Mouse (Mus musculus) naive thymus-derived CD4-positive, alpha-beta T cell, adult 2 months (primary cell): ENCODE measurements around the gene Tm9sf4.

Experiments used
- DNase-seq: peaks from one replicate; pipeline ENCODE4 v3.0.0-alpha.2; 2011; ENCODE audit warnings: low read depth

Gene Tm9sf4

DNA sequence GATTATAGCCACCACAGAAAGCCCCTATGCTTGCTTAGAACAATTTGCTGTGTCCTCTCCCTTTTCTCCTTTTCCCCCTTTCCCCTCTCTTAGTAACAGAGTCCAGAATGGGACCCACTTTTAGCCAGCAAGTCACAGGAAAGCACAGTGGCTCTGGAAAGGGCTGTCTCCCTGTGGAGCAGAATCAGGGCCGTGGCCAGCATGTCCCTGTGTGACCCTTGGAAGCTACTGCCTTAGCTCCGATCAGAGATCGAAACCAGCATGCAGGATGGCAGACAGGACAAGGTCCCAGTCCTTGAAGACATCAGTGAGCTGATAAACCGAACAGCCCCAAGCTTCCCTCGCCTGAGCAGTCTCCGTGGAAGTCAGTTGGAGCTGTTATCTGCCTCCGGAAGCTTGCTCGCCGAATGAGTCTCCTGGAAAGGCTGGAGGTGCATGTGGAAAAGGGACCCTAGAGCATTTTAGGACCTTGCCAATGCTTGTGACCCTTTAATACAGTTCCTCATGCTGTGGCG, 56.8 kb downstream of the Tm9sf4 start:
- DNase-seq: no peak

DNA sequence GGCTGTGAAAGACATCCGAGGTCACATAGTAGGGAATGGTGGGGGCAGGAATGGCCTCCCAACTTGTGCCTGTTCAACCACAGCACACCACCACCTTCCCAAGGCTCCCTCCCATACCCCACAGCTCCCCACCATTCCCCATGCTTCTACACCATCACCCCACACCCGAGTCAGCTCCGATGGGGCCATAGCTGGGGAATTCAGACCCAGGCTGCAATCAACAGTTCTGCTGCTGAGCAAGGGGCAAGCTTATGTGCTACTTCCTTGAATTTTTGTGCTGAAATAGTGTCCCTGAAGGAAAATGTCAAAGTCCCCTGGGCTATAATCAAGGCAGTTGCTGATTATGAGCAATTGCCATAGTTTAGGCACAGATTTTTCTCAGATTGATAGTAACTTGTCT, 57.4 kb downstream of the Tm9sf4 start:
- DNase-seq: no peak

GRCm38 (mm10) chr2:153221620-153222019, 60.5 kb downstream of the Tm9sf4 start:
- DNase-seq: no peak

GRCm38 (mm10) chr2:153222130-153222529, 61.0 kb downstream of the Tm9sf4 start:
- no peak for DNase-seq

DNA sequence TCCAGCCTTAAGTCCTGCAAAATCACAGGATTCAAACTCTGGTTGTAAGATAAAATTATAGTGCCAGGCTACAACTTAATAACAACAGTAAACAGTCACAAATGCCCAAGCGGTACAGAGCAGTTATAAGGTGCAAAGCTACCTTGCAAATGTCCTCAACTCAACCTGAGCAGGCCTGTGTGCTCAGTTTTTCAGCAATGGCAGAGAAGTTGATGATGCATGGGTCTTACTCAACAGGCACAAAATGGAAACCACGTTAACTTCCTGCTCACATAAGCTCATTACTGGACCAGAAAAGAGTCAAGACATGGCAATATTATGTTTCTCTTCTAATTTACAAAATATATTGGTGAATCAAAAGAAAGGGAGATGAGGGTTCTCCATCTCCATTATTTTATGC, 61.5 kb downstream of the Tm9sf4 start:
- no peak for DNase-seq

DNA sequence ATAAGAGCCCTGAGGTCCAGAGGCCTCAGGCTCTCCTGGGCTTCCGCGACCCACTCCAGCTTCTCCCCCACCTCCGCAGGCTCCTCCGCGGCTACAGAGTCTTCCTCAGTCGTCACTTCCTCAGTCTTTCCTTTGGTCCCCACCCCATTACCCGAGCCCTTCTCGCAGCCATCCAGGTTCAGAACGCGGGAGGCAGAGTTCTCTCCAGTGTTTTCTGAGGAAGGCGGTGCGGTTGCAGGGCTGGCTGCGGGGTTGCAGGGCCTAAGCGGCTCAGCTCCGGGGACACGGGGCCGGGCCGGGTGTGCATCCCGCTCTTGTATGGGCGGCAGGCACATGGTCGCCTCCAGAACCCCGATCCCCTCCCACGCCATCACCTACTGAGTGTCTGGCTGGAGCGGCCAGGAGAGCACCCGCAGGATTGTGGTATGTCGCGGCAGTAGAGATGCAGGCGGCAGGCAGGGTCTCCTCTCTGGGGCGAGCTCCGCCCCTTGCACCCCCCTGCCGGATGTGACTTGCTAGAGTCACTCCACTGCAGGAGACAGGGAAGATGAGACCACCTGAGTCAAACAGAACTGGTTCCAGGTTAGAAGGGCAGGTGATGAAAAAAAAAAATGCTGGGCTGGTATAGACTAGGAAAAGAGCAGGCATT, 64.0 kb downstream of the Tm9sf4 start, which contains the start of gene Tspyl3:
TSS of gene Tspyl3 (minus strand) at position 496 of the 649 bp plus-strand sequence.
- peak; percentile 70 for DNase-seq

DNA sequence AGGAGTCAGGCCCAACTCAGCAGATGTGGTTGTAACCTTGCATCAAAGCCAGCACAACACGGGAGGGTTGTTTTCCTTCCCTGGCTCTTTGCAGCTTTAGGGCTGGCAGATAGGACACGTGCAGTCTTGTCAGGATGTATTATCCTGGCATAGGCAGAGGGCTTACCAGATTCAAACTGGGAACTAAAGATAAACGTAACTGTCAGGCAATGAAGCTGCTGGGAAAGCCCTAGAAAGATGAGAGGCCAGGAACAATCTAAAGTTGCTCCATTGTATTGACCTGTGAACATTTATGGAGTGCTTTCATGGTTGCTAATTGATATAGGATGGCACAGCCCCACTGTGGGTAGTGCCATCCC, 64.5 kb downstream of the Tm9sf4 start:
- no peak for DNase-seq

GRCm38 (mm10) chr2:153227959-153228358, 66.9 kb downstream of the Tm9sf4 start:
- no peak for DNase-seq

DNA sequence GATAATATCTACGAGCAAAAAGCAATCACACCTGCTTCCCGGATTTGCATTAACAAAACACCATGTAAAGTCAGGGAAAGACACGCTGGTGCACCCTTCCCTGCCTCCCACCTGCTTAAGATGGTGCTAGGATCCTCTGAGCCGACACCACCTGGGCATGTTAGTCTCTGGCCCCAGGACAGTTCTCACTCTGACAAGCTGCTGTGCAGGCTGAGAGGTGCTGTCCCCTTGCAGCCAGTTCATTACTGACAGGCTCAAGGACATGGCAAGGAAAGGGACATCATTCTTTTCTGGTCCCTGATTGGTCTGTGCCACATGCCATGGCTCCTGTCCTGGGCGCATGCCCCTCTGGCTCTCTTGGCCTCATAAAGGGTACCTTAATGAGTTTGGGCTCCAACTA, 67.4 kb downstream of the Tm9sf4 start:
- DNase-seq: no peak

DNA sequence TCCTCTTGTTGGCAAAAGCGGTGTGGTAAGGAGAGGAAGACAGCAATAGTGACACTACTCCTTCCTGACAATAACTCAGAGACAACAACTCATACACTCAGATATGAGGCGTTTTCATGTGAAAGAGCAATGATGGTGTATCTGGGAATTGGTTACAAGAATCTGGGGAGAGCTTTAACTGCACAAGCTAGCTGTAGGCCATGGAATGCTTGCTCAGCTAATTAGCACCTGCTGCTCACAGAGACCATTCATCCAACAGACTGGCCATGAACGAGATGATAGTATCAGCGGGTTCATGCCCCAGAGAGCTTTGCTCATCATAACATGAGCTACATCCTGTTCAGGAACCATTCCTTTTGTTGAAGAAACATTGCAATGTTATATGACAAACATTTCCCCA, 76.1 kb downstream of the Tm9sf4 start:
- DNase-seq: no peak

DNA sequence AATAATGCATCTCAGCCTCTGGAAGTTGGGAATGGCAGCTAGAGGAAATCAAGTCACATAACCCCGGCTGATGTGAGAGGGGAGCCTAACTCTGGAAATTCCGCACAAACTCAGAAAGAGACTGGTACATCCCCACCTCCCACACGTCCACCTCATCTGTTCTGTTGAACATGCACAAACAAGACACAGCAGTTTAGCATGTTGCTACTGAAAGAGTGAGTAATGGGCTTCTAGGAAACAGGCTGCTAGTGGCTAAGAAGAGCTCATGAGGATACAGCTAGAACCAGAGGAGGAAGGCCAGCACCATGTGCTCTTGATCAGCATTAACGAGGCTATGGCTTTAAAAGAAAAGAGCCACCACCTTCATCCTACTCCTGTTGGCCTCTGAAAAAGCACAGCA, 76.8 kb downstream of the Tm9sf4 start:
- DNase-seq: no peak

DNA sequence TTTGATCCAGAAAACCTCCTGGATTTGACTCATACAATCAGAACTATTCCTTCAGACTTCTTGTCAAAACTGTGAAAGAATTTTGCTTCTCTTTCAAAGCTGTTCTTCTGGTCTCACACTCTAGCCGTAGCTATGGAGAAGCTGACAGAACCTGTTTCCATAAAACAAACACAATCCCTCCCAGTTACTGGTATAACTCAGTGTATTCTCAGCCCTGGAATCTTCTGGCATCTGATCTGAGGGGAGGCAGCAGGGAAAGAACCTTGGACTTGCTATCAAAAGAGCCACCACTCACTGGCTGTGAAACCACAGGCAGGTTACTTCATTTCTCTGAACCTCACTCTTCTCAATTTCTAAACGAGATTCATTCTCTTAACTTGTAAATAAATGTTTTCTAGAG, 77.3 kb downstream of the Tm9sf4 start:
- DNase-seq: no peak

DNA sequence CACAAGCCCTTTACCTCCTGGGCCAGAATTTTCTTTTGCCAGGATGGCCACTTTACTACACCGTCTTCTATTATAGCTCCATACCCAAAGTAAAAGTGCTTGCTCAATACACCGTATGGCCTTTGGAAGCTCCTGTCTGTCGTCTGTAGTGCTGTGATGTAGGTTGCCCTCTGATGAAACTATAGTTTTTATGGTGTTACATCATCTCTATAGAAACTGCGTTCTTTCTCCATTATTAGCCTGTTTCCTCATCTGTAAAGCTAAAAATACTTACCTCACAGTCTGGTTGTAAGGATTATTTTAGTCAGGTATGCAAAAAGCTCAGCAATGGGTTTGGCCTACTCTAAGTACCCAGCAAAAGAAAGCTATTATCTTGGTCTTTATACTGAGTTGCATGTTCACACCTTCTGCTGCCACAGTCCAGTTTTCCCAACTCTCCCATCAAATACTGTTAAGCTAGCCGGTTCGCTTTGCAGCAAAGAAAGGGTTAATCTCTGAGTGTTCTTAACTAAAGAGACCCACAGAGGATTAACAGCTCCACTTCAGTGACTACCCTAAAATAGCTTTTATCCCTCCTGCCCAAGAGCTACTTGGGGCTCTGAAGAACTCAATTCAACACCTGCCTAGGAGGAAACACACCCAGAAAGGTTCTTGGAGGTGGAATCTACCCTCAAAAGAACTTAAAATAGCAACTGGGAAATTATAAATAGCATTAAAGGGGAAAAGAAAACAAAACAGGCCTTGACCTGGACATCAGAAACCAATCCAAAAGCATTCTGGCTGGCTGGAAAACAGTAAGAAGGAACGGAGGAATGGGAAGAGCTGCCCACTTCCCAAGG, 78.1 kb downstream of the Tm9sf4 start:
- no peak for DNase-seq

DNA sequence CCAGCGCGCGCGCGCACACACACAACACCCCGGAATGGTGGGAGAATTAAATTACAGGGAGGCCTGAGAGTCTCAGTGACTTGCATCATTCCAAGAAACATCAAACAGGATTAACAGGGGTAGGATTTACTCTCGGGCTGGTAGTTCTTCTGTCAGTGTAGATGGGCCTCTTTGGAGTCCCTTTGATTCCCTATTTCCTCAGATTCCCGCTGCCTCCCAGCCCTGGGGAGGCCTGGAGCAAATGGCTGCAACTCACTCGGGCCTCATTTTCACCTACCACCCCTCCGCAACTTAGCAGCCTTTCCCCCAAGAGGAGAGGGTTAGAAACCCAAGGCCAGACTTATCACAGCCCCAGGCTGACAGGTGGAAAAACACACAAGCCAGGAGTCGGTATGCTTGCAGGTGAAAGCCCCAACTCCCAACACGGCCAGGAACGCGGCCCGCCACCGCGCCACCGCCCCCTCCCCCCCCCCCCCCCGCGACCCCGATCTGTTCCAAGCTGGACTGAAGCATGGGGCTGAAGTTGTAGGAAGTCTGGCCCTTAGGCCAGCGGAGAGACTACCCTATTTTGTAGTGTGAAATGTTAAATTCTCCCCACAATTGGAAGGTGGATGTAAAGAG, 78.9 kb downstream of the Tm9sf4 start:
- no peak for DNase-seq

DNA sequence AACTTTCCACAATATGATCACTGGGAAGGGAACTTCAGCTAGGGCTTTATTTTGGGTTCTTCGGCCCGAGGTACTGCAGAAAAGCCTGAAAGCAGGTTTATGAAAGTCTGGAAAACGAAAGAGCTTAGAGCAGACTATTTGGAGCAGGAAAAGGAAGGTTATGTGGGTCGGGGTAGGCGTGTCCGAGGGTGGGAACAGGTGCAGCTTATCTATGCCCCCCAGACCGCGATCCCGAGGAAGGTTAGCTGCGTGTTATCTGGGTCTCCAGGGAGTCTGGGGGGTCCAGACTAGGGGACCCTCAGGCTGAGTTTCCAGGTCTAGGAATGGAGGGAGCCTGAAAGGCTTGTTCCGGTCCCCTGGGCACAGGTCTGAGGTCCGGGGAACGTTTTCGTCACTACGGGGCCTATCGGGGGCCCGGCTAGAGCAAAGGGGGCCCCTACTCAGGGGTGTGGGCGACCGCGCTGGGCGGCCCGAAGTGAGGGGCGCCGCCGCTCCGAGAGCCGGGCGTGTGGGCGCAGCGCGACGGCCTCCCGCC, 79.7 kb downstream of the Tm9sf4 start:
- DNase-seq: peak; percentile 50

DNA sequence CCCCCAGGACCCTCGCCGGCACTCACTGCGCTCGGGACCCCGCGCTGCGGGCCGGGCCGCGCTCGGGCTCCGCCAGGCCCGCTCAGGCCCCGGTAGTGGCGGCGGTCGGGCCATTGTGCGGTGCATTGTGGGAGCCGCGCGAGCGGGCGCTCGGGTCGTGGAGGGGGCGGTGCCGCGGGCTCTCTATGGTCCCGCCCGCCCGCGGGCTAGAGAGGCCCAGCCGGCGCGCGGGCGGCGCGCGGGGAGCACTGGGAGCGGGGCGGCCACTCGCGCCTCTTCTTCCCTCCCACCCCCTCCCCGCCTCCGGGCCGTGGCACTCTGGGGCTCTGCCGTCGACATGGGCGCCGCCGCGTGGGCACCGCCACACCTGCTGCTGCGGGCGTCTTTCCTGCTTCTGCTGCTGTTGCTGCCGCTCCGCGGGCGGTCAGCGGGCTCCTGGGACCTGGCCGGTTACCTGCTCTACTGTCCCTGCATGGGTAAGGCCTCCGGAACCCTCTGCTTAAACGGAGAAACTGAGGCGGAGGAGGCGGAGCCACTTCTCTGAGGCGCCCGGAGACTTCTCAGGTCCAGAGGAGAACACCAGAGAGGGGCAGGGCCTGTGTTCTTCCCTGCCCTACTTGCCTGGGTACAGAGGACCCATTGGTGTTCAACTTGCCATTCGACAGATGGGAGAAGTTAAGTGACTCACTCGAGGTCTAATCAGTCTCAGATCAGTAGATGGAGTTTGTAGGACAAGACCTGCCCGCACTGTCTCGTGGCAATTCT, 80.3 kb downstream of the Tm9sf4 start, which contains the start of the genes Plagl2 and Pofut1:
TSS of gene Plagl2 (minus strand) at position 177 of the 765 bp plus-strand sequence.
TSS of gene Pofut1 (plus strand) at position 284 of the 765 bp plus-strand sequence.
- peak; percentile 90 for DNase-seq

DNA sequence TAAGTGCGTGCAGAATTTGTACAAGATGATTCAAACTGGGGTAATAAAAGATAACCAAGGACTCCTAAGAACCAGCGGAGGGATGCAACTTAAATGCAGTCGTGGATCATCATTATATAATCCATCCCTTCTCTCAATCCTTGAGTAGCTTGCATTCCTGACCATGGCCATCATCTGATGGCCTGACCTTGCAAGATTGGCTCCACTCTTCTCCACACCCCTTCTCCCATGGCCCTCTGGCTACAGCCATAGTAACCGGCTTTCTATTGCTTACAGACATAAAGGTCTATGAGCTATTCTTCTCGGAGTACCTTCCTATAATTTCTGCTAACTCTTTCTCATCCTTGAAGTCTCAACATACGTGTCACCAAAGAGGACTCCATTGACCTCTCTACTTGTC, 81.1 kb downstream of the Tm9sf4 start:
- no peak for DNase-seq

DNA sequence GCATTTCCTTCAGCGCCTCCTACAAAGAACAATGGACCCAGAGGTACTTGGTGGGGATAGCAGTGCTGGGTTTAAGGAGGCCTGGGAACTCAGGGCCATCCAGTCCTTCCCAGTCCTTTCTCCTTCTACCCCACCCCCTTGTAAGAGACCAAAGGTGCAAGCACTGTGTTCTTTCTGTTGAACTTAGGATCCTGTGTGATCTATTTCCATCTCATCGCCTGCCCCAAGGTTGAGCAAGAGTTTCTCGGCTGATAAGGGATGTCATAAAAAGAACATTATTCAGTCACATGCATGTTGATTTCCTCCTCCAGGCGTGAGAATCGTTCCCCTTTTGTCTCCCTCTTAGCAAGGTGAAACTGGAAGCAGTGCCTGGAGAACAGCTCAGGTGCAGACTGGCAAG, 88.6 kb downstream of the Tm9sf4 start:
- DNase-seq: no peak

GRCm38 (mm10) chr2:153256604-153257003, 95.5 kb downstream of the Tm9sf4 start:
- no peak for DNase-seq

- no peak for DNase-seq
Observed at GRCm38 (mm10) chr2:153259030-153259863, 98.1 kb downstream of the Tm9sf4 start.
